Mouse (Mus musculus) megakaryocyte, embryonic 14.5 days (primary cell): ENCODE data around the gene Ptprn2.

Experiments used
- FLI1 ChIP-seq: IDR thresholded peaks from 2 replicates; pipeline ENCODE4 v1.6.1; 2012; ENCODE audit warnings: low read length, inconsistent platforms, mixed read lengths
- GATA1 ChIP-seq: IDR thresholded peaks from 3 replicates; pipeline ENCODE4 v1.6.1; 2012; ENCODE audit warnings: mixed read lengths, low read length, inconsistent platforms, borderline replicate concordance

DNA sequence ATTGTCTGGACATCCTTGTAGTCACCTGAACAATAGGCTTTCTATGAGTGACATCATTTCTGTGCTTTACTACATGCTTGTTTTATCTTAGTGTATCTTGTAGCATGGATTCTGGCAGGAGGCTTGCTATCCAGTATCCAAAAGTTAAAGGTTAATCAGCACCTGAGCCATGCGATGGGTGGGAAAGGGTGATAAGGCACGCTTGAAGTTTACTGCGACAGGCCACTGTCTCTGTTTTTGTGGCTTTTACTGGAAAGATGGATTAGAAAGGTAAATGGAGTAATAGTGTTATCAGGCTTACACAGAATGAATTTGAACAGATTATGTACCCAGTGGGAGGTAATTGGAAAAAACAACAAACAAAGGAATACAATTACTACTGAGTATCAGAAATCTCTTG, 43.3 kb upstream of the Ptprn2 start:
- TF ChIP-seq FLI1 (no peak), GATA1 (no peak)
